Mouse (Mus musculus) myocyte (in vitro differentiated cells): ENCODE measurements at regions not wholly inside any gene's neighbourhood (a gene's known extent, or its start where the extent isn't known, plus 50 kb on each side); places are given as distances from the start of the nearest gene placed in this dataset.

ENCODE experiments used
- H3K27me3 ChIP-seq: one replicate; pipeline ENCODE4 v1.6.1; 2011; ENCODE audit not compliant: control insufficient read depth, insufficient read depth, insufficient read length
- H3K36me3 ChIP-seq: one replicate; pipeline ENCODE4 v1.6.1; 2011; ENCODE audit not compliant: control insufficient read depth, insufficient read depth
- H3K4me2 ChIP-seq: one replicate; pipeline ENCODE4 v1.6.1; 2011; ENCODE audit warnings: low read depth, control low read depth
- H3K4me3 ChIP-seq: one replicate; pipeline ENCODE4 v1.5.1; 2011; ENCODE audit warnings: mild to moderate bottlenecking, control low read depth, moderate library complexity
- H3K79me2 ChIP-seq: one replicate; pipeline ENCODE4 v1.6.1; 2011; ENCODE audit not compliant: control insufficient read depth, insufficient read depth
- H3ac ChIP-seq: one replicate; pipeline ENCODE4 v1.6.1; 2011; ENCODE audit not compliant: control insufficient read depth, insufficient read length
- CEBPB ChIP-seq: IDR thresholded peaks from 2 replicates; pipeline ENCODE4 v1.6.1; 2011; ENCODE audit warnings: mild to moderate bottlenecking, moderate library complexity; ENCODE audit not compliant: poor library complexity, insufficient read depth, severe bottlenecking
- E2F4 ChIP-seq: IDR thresholded peaks from one replicate; pipeline ENCODE4 v1.6.1; 2011; ENCODE audit warnings: mild to moderate bottlenecking, control low read depth, moderate library complexity; ENCODE audit not compliant: insufficient read depth
- MAX ChIP-seq: IDR thresholded peaks from one replicate; pipeline ENCODE4 v1.6.1; 2011; ENCODE audit warnings: low read depth, mild to moderate bottlenecking, control low read depth
- MYOD1 ChIP-seq, 3 experiments: IDR thresholded peaks; one replicate each; pipeline ENCODE4 v1.6.1; 2011; ENCODE audit warnings: control low read depth in 2 of 3, low read depth in 2 of 3, mild to moderate bottlenecking in 2 of 3, moderate library complexity in 1 of 3; ENCODE audit not compliant: insufficient read length in 2 of 3, control insufficient read depth in 1 of 3
- MYOG ChIP-seq, 3 experiments: IDR thresholded peaks; one replicate each; pipeline ENCODE4 v1.6.1; 2011; ENCODE audit warnings: control low read depth in 2 of 3, low read depth in 2 of 3, mild to moderate bottlenecking in 2 of 3; ENCODE audit not compliant: insufficient read length in 2 of 3, control insufficient read depth in 1 of 3, insufficient read depth in 1 of 3
- POLR2A ChIP-seq: IDR thresholded peaks from one replicate; pipeline ENCODE4 v1.6.1; 2011; ENCODE audit warnings: low read depth, mild to moderate bottlenecking, control low read depth, moderate library complexity; ENCODE audit not compliant: insufficient read length
- POLR2AphosphoS2 ChIP-seq: IDR thresholded peaks from one replicate; pipeline ENCODE4 v1.6.1; 2011; ENCODE audit warnings: low read depth, control low read depth; ENCODE audit not compliant: insufficient read length
- REST ChIP-seq: IDR thresholded peaks from one replicate; pipeline ENCODE4 v1.6.1; 2011; ENCODE audit warnings: mild to moderate bottlenecking, control low read depth, moderate library complexity; ENCODE audit not compliant: insufficient read depth, insufficient read length
- SRF ChIP-seq: IDR thresholded peaks from one replicate; pipeline ENCODE4 v1.6.1; 2011; ENCODE audit warnings: low read depth; ENCODE audit not compliant: control insufficient read depth, insufficient read length
- TCF12 ChIP-seq: IDR thresholded peaks from one replicate; pipeline ENCODE4 v1.6.1; 2011; ENCODE audit warnings: mild to moderate bottlenecking, control low read depth; ENCODE audit not compliant: poor library complexity, insufficient read depth, severe bottlenecking
- TCF3 ChIP-seq: IDR thresholded peaks from one replicate; pipeline ENCODE4 v1.6.1; 2011; ENCODE audit warnings: low read depth, control low read depth; ENCODE audit not compliant: insufficient read length
- USF1 ChIP-seq: IDR thresholded peaks from one replicate; pipeline ENCODE4 v1.6.1; 2011; ENCODE audit warnings: low read depth, mild to moderate bottlenecking, control low read depth, moderate library complexity

DNA sequence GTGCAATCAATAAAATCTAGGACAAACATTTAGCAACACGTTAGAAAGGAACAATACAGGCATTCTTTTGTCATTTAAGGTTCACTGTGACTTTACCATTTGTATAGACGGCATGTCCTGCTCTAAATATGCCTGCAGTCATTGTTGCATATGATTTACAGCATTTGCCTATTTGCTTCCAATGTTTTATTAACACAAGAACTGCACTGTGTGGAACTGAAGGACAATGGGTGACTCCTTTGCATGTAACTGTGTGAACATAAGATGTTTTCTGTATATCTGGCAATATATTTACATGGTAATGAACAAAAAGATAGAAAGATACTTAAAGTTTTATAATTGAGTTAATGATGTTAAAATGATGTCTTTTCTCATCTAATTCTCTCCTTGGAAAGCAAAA, 57.1 kb downstream of the Pou4f1 start:
- Histone ChIP-seq H3K27me3 (no peaks in the 10 kb centered on the region), H3K4me2 (no peak overlapping the region), H3ac (no peak overlapping the region), H3K79me2 (no peaks in the 10 kb centered on the region), H3K4me3 (no peak overlapping the region), H3K36me3 (no peaks in the 10 kb centered on the region)
- TF ChIP-seq E2F4 (no peak), SRF (no peak), MYOD1 (IDR thresholded peaks at IDR 0.05; ENCODE audit: control insufficient read depth in 1 of 3, insufficient read length in 2 of 3, low read depth in 2 of 3) (no peak), MYOG (IDR thresholded peaks at IDR 0.05; ENCODE audit: control insufficient read depth in 1 of 3, insufficient read depth in 1 of 3, insufficient read length in 2 of 3, low read depth in 2 of 3) (no peak), POLR2A (no peak), MAX (no peak), USF1 (no peak), TCF3 (no peak), POLR2AphosphoS2 (no peak), CEBPB (no peak), TCF12 (no peak), REST (no peak)

DNA sequence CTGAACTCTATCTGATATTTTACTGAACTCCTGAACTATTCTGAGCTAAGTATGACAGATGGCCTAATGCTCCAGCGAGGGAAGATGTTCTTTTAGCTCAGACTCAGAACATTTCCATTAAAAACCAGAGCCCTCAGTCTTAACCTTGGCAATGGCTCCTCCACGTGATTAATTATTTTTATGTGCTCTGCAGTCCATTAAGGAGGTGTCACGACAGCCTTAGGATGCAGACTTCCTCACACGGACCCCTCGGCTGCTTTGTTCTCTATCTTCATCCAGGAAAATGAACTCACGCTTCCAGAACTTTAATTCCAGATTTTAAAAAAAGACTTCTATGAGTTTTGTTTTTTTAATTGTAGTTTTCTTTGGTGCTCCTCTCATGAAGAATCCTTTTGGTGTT, 57.5 kb downstream of the Pou4f1 start:
- Histone ChIP-seq H3K27me3 (no peaks in the 10 kb centered on the region), H3K4me3 (no peak overlapping the region), H3K4me2 (no peak overlapping the region), H3K36me3 (no peaks in the 10 kb centered on the region), H3K79me2 (no peaks in the 10 kb centered on the region), H3ac (no peak overlapping the region)
- no peak for TF ChIP-seq TCF3
- no peak for TF ChIP-seq REST
- TF ChIP-seq SRF, result no peak
- no peak for TF ChIP-seq MYOG (IDR thresholded peaks at IDR 0.05; ENCODE audit: control insufficient read depth in 1 of 3, insufficient read depth in 1 of 3, insufficient read length in 2 of 3, low read depth in 2 of 3)

DNA sequence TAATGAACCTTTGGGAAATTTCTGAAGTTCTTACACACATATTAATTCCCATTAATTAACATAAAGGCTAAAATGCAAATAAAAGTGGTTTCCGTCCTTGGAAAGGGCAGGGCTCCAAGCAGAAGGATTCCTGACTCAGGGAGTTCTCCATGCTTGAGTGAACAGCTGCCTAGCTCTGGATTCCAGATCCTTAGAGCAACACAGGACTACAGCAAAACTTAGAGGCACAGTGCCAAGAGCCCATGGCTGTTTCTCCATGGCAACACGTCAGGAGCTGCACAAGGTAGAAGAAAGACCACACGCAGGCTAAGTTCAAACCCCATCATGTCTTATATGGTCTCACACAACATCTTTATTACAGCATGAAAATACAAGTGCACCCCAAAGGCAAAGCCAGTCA, 61.7 kb downstream of the Pou4f1 start:
- Histone ChIP-seq H3K36me3 (no peaks in the 10 kb centered on the region), H3K4me3 (no peak overlapping the region), H3K79me2 (no peaks in the 10 kb centered on the region), H3ac (no peak overlapping the region), H3K4me2 (no peak overlapping the region), H3K27me3 (no peaks in the 10 kb centered on the region)
- TF ChIP-seq MAX, result no peak
- no peak for TF ChIP-seq POLR2AphosphoS2
- TF ChIP-seq TCF12, result no peak
- no peak for TF ChIP-seq TCF3
- no peak for TF ChIP-seq USF1
- TF ChIP-seq MYOG (IDR thresholded peaks at IDR 0.05; ENCODE audit: control insufficient read depth in 1 of 3, insufficient read depth in 1 of 3, insufficient read length in 2 of 3, low read depth in 2 of 3), result no peak

DNA sequence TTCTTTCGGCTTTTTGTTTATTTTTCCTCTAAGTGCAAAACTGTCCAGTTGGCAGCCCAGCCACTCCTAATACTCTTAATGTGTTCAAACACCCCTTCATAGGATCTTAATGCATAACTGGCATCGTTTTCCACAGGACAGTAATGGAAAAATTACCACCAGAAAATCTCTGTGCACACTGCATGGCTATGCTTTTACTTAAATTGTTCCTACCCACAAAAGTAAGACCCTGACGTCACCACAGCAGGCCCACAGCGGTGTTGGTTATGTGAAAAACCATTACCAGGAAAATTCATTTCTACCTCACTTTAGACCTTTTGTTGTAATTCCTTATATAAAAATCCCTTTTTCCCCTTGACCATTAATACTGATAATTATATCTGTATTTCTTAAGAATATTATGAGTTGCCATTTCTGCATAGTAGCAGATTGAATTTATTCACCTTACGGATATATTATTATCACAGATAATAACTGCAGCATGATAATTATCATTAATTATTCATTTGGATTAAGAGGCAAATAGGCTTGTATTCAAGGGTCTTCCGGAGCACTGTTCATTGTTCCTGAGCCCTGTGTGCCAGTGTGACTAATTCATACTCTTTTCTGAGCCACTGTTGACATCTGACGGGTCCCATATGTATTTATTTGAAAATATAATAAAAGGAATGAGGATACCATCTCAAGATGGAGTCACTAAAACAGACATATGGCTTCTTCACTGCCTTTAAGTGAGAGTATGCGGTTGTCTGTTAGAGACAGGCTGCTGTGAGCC, 78.3 kb downstream of the Pou4f1 start:
- no peaks in the 10 kb centered on the region for H3K36me3 ChIP-seq
- no peaks in the 10 kb centered on the region for H3K79me2 ChIP-seq
- no peaks in the 10 kb centered on the region for H3K27me3 ChIP-seq
- H3K4me3 ChIP-seq, result no peak overlapping the region
- no peak overlapping the region for H3ac ChIP-seq
- no peak for TF ChIP-seq SRF
- TF ChIP-seq E2F4, result no peak
- TF ChIP-seq USF1, result no peak
- no peak for TF ChIP-seq MYOD1 (IDR thresholded peaks at IDR 0.05; ENCODE audit: control insufficient read depth in 1 of 3, insufficient read length in 2 of 3, low read depth in 2 of 3)
- TF ChIP-seq REST, result no peak
- no peak for TF ChIP-seq TCF3
- no peak for TF ChIP-seq POLR2AphosphoS2
- no peak for TF ChIP-seq MAX
- no peak for TF ChIP-seq TCF12
- no peak for TF ChIP-seq POLR2A
- no peak for TF ChIP-seq MYOG (IDR thresholded peaks at IDR 0.05; ENCODE audit: control insufficient read depth in 1 of 3, insufficient read depth in 1 of 3, insufficient read length in 2 of 3, low read depth in 2 of 3)
- no peak for TF ChIP-seq CEBPB
- no peak overlapping the region for H3K4me2 ChIP-seq

DNA sequence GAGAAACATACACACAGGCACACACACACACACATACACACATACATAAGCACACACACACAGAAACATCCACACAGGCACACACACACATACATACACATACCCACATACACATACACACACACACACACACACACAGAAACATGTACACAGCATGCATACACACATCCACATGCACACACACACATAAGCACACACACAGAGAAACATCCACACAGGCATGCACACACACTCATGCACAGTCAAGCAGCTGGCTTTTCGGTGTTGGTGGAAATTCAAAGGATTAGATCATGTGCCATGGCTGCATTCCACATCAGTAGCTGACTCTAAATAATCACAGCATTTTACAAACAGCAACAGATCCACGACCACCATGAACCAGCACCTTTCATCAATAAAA, 78.9 kb downstream of the Pou4f1 start:
- H3K27me3 ChIP-seq, result no peaks in the 10 kb centered on the region
- no peaks in the 10 kb centered on the region for H3K79me2 ChIP-seq
- H3K4me2 ChIP-seq, result no peak overlapping the region
- no peaks in the 10 kb centered on the region for H3K36me3 ChIP-seq
- no peak overlapping the region for H3ac ChIP-seq
- no peak overlapping the region for H3K4me3 ChIP-seq
- TF ChIP-seq USF1 (no peak), TCF12 (no peak), MYOG (IDR thresholded peaks at IDR 0.05; ENCODE audit: control insufficient read depth in 1 of 3, insufficient read depth in 1 of 3, insufficient read length in 2 of 3, low read depth in 2 of 3) (no peak), REST (no peak), SRF (no peak), TCF3 (no peak), POLR2AphosphoS2 (no peak), CEBPB (no peak)
